Mouse (Mus musculus): Measurements from ENCODE around the gene Sirt5. TPM values are rescaled to one million over a fixed set of nuclear protein-coding genes. Genes with fewer than 3 reads are reported as not detected.
A peak's percentile ranks its signal among the peaks of the same experiment; 100 is the strongest.

Gene Sirt5
- polyA plus RNA-seq, 1 experiment from 2014 or later, result 18.2 TPM

DNA sequence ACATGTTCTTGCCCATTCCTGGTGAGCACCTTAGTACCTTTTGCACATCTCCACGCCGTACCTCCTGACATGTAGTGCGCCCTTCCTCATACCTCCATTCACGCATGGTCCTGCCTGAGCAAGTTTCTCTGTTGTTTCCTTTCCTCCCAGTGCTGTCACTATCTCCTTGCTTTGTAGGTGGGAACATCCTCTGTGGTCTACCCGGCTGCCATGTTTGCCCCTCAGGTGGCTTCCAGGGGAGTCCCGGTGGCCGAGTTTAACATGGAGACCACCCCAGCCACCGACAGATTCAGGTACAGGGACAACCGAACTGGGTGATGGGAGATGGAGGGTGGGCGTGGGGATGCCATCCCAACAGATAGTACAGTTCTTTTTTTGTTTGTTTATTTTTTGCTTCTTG is 20.0 kb downstream of the Sirt5 start:
- no peaks in the 10 kb centered on the region for H3K4me1 ChIP-seq (replicated peaks)
- WGBS, result 95% methylated on average over 10 of the region's 10 CpGs
- no peak overlapping the region for H3K4me3 ChIP-seq (replicated peaks)
- H3K9ac ChIP-seq, result no peak overlapping the region
- no peak for ATAC-seq
- no peak overlapping the region for H3K4me2 ChIP-seq (replicated peaks)
- H3K27me3 ChIP-seq (replicated peaks), result no peaks in the 10 kb centered on the region
- no peak overlapping the region for H3K27ac ChIP-seq
- H3K36me3 ChIP-seq, result peaks cover 3% of the 10 kb centered on the region; the same call in 1 of the 2 replicates
- no peaks in the 10 kb centered on the region for H3K9me3 ChIP-seq

DNA sequence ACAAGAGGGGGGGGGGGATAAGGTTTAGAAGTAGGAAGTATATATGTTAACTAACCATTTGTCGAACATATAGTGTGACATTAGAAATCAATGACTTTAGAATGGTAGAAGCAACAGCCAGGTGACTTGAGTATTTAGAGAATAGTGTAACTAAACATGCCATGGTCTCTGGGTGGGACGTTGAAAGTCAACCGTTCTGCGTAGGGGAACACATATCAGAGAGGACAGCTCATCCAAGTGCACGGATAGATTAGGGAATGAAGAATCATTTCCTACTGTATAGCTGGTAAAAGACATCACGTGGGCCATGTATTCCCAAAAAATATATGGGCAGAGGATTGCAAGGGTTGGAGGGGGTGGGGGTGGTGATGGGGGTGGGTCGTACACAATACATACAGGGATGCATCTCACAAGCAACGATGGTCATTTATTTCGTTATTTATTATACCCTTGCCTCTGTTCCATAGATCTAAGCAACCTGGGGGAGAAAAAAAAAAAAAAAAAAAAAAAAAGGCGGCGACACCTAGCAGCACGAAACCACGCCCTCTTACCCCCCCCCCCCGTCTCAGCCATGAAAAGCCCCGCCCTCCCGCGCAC is 32.5 kb downstream of the Sirt5 start:
- Histone ChIP-seq H3K9ac (no peak overlapping the region), H3K4me2 (replicated peaks) (peak overlapping the region; percentile 68), H3K36me3 (peaks cover 9% of the 10 kb centered on the region; the same call in 1 of the 2 replicates), H3K4me3 (replicated peaks) (peak overlapping the region; percentile 87), H3K9me3 (no peaks in the 10 kb centered on the region), H3K27me3 (replicated peaks) (no peaks in the 10 kb centered on the region), H3K4me1 (replicated peaks) (peaks cover 8% of the 10 kb centered on the region; the same call in 1 of the 2 replicates), H3K27ac (no peak overlapping the region)
- ATAC-seq, result no peak
- WGBS, result 44% methylated on average over 16 of the region's 17 CpGs

GRCm38 (mm10) chr13:43398297-43399080 is 33.2 kb downstream of the Sirt5 start, which contains the start of gene Nol7:
Nol7 (plus strand) TSS chr13:43398390.
- Histone ChIP-seq H3K27me3 (replicated peaks) (no peaks in the 10 kb centered on the region), H3K9ac (peak within 1 kb of the TSS; percentile 92), H3K4me1 (replicated peaks) (peaks cover 8% of the 10 kb centered on the region; the same call in 1 of the 2 replicates), H3K4me2 (replicated peaks) (peak within 1 kb of the TSS; percentile 68), H3K4me3 (replicated peaks) (peak within 1 kb of the TSS; percentile 87), H3K27ac (peak within 1 kb of the TSS; percentile 96), H3K9me3 (no peaks in the 10 kb centered on the region), H3K36me3 (peaks cover 9% of the 10 kb centered on the region; the same call in 1 of the 2 replicates)
- WGBS, result 1% methylated on average over 72 of the region's 72 CpGs
- peak; percentile 97 for ATAC-seq

- no peak for ATAC-seq
- 82% methylated on average over 5 of the region's 5 CpGs for WGBS
- Histone ChIP-seq H3K4me1 (replicated peaks) (peaks cover 8% of the 10 kb centered on the region; the same call in 1 of the 2 replicates), H3K27me3 (replicated peaks) (no peaks in the 10 kb centered on the region), H3K9me3 (no peaks in the 10 kb centered on the region), H3K4me3 (replicated peaks) (peak overlapping the region; percentile 87), H3K4me2 (replicated peaks) (peak overlapping the region; percentile 68), H3K27ac (no peak overlapping the region), H3K36me3 (peaks cover 3% of the 10 kb centered on the region; the same call in 1 of the 2 replicates), H3K9ac (no peak overlapping the region)
These were observed 34.3 kb downstream of the Sirt5 start for GRCm38 (mm10) chr13:43399576-43399975.

DNA sequence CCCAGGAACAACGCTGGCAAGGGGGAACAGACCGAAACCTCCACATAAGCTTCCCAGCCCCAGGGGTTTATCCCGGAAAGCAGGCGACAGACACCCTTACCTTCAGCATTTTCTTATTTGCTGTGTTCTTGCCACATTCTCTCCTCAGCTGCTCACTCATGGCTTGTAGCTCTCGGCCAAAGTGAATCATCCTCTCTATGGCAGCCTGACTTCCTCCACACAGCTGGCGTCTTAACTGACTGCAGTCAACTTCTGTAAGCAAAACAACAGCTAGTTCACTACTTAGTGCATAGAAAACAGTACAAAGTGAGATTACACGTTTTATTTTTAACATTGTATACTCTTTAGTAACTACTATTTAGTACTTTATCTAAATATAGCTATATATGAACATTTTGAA is 47.0 kb downstream of the Sirt5 start:
- Histone ChIP-seq H3K27ac (no peak overlapping the region), H3K36me3 (peaks cover 21% of the 10 kb centered on the region), H3K4me3 (replicated peaks) (no peak overlapping the region), H3K4me2 (replicated peaks) (no peak overlapping the region), H3K9me3 (no peaks in the 10 kb centered on the region), H3K27me3 (replicated peaks) (no peaks in the 10 kb centered on the region), H3K9ac (no peak overlapping the region), H3K4me1 (replicated peaks) (no peaks in the 10 kb centered on the region)
- 87% methylated on average over 7 of the region's 7 CpGs for WGBS
- ATAC-seq, result no peak

DNA sequence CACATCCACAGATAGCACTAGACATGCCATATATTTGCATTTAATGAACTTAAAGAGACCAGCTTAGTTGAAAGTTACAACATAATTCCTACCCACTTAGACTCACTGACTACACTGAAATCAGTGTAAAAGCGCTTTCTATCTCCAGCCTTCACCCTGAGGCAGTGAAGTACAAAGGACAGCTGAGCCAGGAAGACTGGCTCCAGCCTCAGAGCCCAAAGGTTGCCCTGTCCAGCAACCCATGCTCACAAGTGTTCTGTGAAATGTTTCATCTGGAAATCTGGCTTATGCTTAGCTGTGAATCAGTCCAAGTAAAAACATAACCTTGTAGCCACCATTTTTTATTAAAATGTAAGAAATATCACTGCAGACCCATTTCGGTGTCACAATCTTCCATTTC is 48.3 kb downstream of the Sirt5 start:
- Histone ChIP-seq H3K27me3 (replicated peaks) (no peaks in the 10 kb centered on the region), H3K4me1 (replicated peaks) (no peaks in the 10 kb centered on the region), H3K4me2 (replicated peaks) (no peak overlapping the region), H3K9me3 (no peaks in the 10 kb centered on the region), H3K9ac (no peak overlapping the region), H3K4me3 (replicated peaks) (no peak overlapping the region), H3K27ac (no peak overlapping the region), H3K36me3 (peaks cover 23% of the 10 kb centered on the region)
- ATAC-seq, result no peak
- WGBS, result 91% methylated on average over 2 of the region's 2 CpGs

DNA sequence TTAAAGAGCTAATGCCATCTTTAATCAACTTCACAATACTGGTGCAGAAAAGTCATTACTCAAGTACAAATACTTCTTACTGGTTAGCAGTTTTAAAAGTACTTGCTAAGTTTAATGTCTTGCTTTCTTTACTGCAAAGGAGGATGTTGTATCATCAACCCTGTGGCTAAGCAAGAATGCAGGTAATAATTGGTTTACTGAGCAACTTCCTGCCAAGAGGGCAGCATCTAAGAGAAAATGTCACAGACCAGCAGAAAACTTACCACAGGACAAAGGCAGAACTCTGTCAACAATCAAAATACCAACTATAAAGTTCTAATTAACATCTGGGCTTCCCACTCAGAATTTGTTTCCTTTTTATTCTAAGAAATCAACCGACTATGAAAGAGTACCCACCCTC is 50.0 kb downstream of the Sirt5 start:
- Histone ChIP-seq H3K9me3 (no peaks in the 10 kb centered on the region), H3K4me3 (replicated peaks) (no peak overlapping the region), H3K36me3 (peaks cover 29% of the 10 kb centered on the region), H3K4me2 (replicated peaks) (no peak overlapping the region), H3K4me1 (replicated peaks) (no peaks in the 10 kb centered on the region), H3K27ac (no peak overlapping the region), H3K9ac (no peak overlapping the region), H3K27me3 (replicated peaks) (no peaks in the 10 kb centered on the region)
- ATAC-seq, result no peak
- 87% methylated on average over 1 of the region's 1 CpGs for WGBS

DNA sequence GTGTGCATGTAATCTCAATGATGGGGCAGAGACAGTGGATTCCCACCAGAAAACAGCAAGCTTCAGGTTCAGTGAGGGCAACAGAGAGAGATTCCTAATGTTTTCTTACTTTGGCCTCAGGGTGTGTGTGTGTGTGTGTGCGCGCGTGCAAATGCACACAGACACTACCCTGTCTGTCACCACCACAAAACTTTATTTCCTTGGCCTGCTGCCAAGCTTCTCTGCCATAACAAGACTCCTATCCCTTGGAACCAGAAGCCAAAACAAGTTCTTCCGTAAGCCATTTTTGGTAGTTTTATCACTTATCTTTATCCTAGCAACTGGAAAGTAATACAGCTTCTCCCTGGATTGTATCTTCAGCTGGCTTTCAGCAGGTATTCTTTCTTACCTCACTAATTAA is 63.1 kb downstream of the Sirt5 start:
- no peak overlapping the region for H3K4me2 ChIP-seq (replicated peaks)
- no peak overlapping the region for H3K9ac ChIP-seq
- peaks cover 8% of the 10 kb centered on the region; the same call in 1 of the 2 replicates for H3K36me3 ChIP-seq
- H3K27me3 ChIP-seq (replicated peaks), result no peaks in the 10 kb centered on the region
- ATAC-seq, result no peak
- no peak overlapping the region for H3K27ac ChIP-seq
- 84% methylated on average over 4 of the region's 4 CpGs for WGBS
- no peaks in the 10 kb centered on the region for H3K9me3 ChIP-seq
- no peak overlapping the region for H3K4me3 ChIP-seq (replicated peaks)
- no peaks in the 10 kb centered on the region for H3K4me1 ChIP-seq (replicated peaks)

DNA sequence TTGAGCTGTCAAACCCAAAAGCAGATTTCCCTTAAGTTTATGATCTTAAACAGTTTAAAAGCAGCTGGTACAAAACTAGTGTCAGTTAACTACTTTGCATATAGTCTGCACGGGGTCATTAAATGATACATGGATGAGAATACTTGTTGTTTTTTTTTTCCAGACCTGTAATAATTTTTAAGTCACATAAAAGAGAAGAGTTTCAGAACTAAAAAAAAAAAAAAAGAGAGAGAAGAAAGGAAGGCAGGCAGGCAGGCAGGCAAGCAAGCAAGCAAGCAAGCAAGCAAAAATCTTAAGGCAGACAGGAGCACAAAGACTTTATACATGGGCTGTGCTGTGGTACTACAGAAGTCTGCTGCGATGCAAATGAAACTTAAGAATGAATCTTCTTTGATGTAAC is 68.1 kb downstream of the Sirt5 start:
- Histone ChIP-seq H3K9ac (no peak overlapping the region), H3K27me3 (replicated peaks) (no peaks in the 10 kb centered on the region), H3K36me3 (peaks cover 6% of the 10 kb centered on the region; the same call in 1 of the 2 replicates), H3K27ac (no peak overlapping the region), H3K4me3 (replicated peaks) (no peak overlapping the region), H3K4me1 (replicated peaks) (no peaks in the 10 kb centered on the region), H3K4me2 (replicated peaks) (no peak overlapping the region), H3K9me3 (no peaks in the 10 kb centered on the region)
- 82% methylated on average over 2 of the region's 2 CpGs for WGBS
- no peak for ATAC-seq

DNA sequence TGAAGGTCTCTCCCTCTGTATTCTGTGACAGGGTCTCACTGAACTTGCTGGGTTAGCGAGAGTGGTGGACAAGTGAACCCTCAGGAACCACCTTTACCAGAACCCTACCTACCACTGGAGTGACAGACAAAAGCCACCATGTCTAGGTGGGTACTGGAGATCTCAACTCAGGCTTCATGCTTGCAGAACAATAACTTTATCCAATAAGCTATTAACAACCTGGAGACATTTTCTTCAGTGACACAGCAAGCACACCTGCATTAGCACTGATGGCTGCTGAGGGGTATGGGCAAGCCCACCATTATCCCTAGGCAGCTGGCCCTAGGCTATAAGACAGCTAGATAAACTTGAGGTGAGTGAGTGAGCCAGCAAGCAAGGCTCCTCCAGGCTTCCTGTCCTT is 75.1 kb downstream of the Sirt5 start:
- H3K4me2 ChIP-seq (replicated peaks), result no peak overlapping the region

DNA sequence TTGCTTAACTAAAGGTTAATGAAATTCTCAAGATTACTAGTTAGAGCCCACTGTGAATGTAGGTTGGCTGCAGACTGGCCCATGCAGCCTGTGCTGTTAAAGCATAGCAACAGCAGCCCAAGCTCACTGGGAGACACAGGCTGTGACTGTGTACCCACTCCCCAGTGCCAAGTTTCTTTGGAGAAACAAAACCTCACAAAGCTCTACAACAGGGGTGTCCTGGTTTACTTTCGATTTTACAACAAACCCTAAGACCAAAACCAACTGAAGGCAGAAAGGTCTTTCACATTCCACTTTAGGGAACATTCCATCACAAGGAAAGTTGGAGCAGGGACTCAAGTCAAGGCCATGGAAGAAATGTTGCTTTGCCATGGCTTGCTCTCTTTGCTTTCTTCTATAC is 77.3 kb downstream of the Sirt5 start:
- Histone ChIP-seq H3K9me3 (no peaks in the 10 kb centered on the region), H3K9ac (no peak overlapping the region), H3K27me3 (replicated peaks) (no peaks in the 10 kb centered on the region), H3K4me3 (replicated peaks) (no peak overlapping the region), H3K27ac (no peak overlapping the region), H3K4me2 (replicated peaks) (no peak overlapping the region), H3K4me1 (replicated peaks) (no peaks in the 10 kb centered on the region; the same call in 1 of the 2 replicates), H3K36me3 (no peaks in the 10 kb centered on the region)
- 82% methylated on average over 1 of the region's 1 CpGs for WGBS
- ATAC-seq, result no peak

More for the DNA sequence above, 75.1 kb downstream of the Sirt5 start:
- no peaks in the 10 kb centered on the region for H3K36me3 ChIP-seq
- no peak overlapping the region for H3K9ac ChIP-seq
- H3K27me3 ChIP-seq (replicated peaks), result no peaks in the 10 kb centered on the region
- no peak for ATAC-seq
- H3K27ac ChIP-seq, result no peak overlapping the region
- no peaks in the 10 kb centered on the region; the same call in 1 of the 2 replicates for H3K4me1 ChIP-seq (replicated peaks)
- H3K9me3 ChIP-seq, result no peaks in the 10 kb centered on the region
- 97% methylated on average over 1 of the region's 1 CpGs for WGBS
- no peak overlapping the region for H3K4me3 ChIP-seq (replicated peaks)

DNA sequence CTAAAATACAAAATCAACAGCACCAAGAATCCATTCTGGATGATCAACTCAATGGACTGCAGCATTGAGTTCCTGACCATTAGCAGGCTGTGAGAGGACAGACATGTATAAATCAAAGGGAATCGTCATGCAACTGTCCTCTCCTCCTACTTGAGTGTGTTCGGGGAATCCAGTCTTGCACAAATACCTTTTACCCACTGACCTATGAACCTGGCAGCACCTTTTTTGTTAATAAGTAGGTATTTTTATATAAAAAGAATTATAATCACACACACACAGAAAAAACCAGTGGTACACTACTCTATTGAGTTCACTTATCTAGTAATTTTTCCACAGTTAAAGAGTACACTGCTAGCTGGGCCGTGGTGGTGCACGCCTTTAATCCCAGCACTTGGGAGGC is 78.4 kb downstream of the Sirt5 start:
- ATAC-seq, result no peak

More for the DNA sequence above, 78.4 kb downstream of the Sirt5 start:
- H3K9ac ChIP-seq, result no peak overlapping the region
- no peaks in the 10 kb centered on the region for H3K27me3 ChIP-seq (replicated peaks)
- 93% methylated on average over 4 of the region's 4 CpGs for whole genome bisulfite sequencing
- no peaks in the 10 kb centered on the region for H3K9me3 ChIP-seq
- no peak overlapping the region for H3K4me3 ChIP-seq (replicated peaks)
- no peak overlapping the region for H3K4me2 ChIP-seq (replicated peaks)
- H3K4me1 ChIP-seq (replicated peaks), result no peaks in the 10 kb centered on the region; the same call in 1 of the 2 replicates
- no peaks in the 10 kb centered on the region for H3K36me3 ChIP-seq
- no peak overlapping the region for H3K27ac ChIP-seq

Data from intestine, embryonic 15.5 days (tissue).